Mouse (Mus musculus) limb, embryonic 14.5 days (tissue): ENCODE measurements around the gene Gm10401. TPM values are rescaled to one million over a fixed set of nuclear protein-coding genes. Genes with fewer than 3 reads are reported as not detected.
"Not testable (repeated sequence)": the region's sequence is repeated elsewhere in the genome, so short reads cannot be mapped to it uniquely, and the experiment has no call there.

Source experiments
- ATAC-seq: fragments of 200-750 bp; cut with Nextera tagmentation; 2 replicates; pipeline ENCODE4 v1.8.0; 2017; ENCODE audit warnings: low read depth, moderate number of reproducible peaks, moderate TSS enrichment; ENCODE audit not compliant: low FRiP score
- DNase-seq: peaks from one replicate; pipeline ENCODE4 v3.0.0-alpha.2; 2015; ENCODE audit warnings: low spot score
- H3K27ac ChIP-seq: fragments of 300-500 bp; sonication (generic); replicated peaks from 2 replicates; pipeline ENCODE4 v1.5.1; 2014; ENCODE audit warnings: low read depth, mild to moderate bottlenecking, low read length, moderate library complexity, mixed read lengths
- H3K27me3 ChIP-seq: fragments of 300-500 bp; sonication (generic); 2 replicates; pipeline ENCODE4 v1.6.1; 2014; ENCODE audit warnings: low read length, mixed read lengths; ENCODE audit not compliant: control insufficient read depth, insufficient read depth
- H3K36me3 ChIP-seq: fragments of 300-500 bp; sonication (generic); 2 replicates; pipeline ENCODE4 v1.6.1; 2014; ENCODE audit warnings: mild to moderate bottlenecking, low read length, moderate library complexity, mixed read lengths; ENCODE audit not compliant: control insufficient read depth, insufficient read depth
- H3K4me1 ChIP-seq: fragments of 300-500 bp; sonication (generic); 2 replicates; pipeline ENCODE4 v1.6.1; 2014; ENCODE audit warnings: antibody characterized with exemption, low read length, mixed read lengths; ENCODE audit not compliant: control insufficient read depth, insufficient read depth
- H3K4me2 ChIP-seq: fragments of 300-500 bp; sonication (generic); replicated peaks from 2 replicates; pipeline ENCODE4 v1.6.1; 2014; ENCODE audit warnings: low read depth, mild to moderate bottlenecking, low read length, moderate library complexity; ENCODE audit not compliant: severe bottlenecking
- H3K4me3 ChIP-seq: fragments of 300-500 bp; sonication (generic); replicated peaks from 2 replicates; pipeline ENCODE4 v1.5.1; 2014; ENCODE audit warnings: low read length
- H3K9ac ChIP-seq: fragments of 300-500 bp; sonication (generic); 2 replicates; pipeline ENCODE4 v1.6.1; 2014; ENCODE audit warnings: mild to moderate bottlenecking, low read depth, low read length, moderate library complexity; ENCODE audit not compliant: severe bottlenecking
- H3K9me3 ChIP-seq: fragments of 300-500 bp; sonication (generic); 2 replicates; pipeline ENCODE4 v1.6.1; 2016; ENCODE audit warnings: low read length; ENCODE audit not compliant: control insufficient read depth
- POLR2A ChIP-seq: fragments of 200-500 bp; IDR thresholded peaks from 2 replicates; pipeline ENCODE4 v1.8.0; 2012; ENCODE audit warnings: inconsistent platforms, mild to moderate bottlenecking, moderate library complexity, borderline replicate concordance; ENCODE audit not compliant: insufficient read depth, insufficient read length; ENCODE audit errors: extremely low read depth
- WGBS: fragments of 180-500 bp; shearing (Covaris S2); extraction: QIAGEN DNeasy Blood & Tissue Kit; methylation state at CpG from one replicate; pipeline ENCODE4 v1.1.7; 2014; 5-methylcytosine and 5-hydroxymethylcytosine counted together
- polyA plus RNA-seq, 2 experiments: library from polyadenylated mRNA; depleted of rRNA in 1 of 2; stranded (reverse) in 1 of 2; unstranded in 1 of 2; fragments of >200 nt; fragmentation: Nextera tagmentation in 1 of 2; extraction: Ambion mirVana in 1 of 2; gene quantifications; 2 replicates each; pipeline versions ENCODE4 v1.2.1 to v1.2.3; 2012 to 2014

Gm10401 gene
- polyA plus RNA-seq, 2 experiments, result 63.5 TPM; not detected in 1

- no peak for ATAC-seq
- TF ChIP-seq POLR2A, result no peak
- DNase-seq, result no peak
- H3K4me2 ChIP-seq, result no peak overlapping the region
- H3K27me3 ChIP-seq, result no peaks in the 10 kb centered on the region
- no peak overlapping the region for H3K27ac ChIP-seq
- H3K9ac ChIP-seq, result no peak overlapping the region
- no peak overlapping the region for H3K4me3 ChIP-seq
- peaks cover 34% of the 10 kb centered on the region for H3K36me3 ChIP-seq
- H3K4me1 ChIP-seq, result no peaks in the 10 kb centered on the region
- 94% methylated on average over 13 of the region's 13 CpGs for WGBS
- H3K9me3 ChIP-seq, result no peaks in the 10 kb centered on the region
These were observed 19.4 kb upstream of the Gm10401 start for GRCm38 (mm10) chr5:115117467-115117866.

- Histone ChIP-seq H3K36me3 (peaks cover 34% of the 10 kb centered on the region), H3K9ac (no peak overlapping the region), H3K27me3 (no peaks in the 10 kb centered on the region), H3K4me1 (no peaks in the 10 kb centered on the region), H3K27ac (no peak overlapping the region), H3K4me3 (no peak overlapping the region), H3K9me3 (no peaks in the 10 kb centered on the region), H3K4me2 (no peak overlapping the region)
- no peak for TF ChIP-seq POLR2A
- ATAC-seq (no peak), DNase-seq (no peak)
- WGBS, result 90% methylated on average over 3 of the region's 3 CpGs
These were observed 18.3 kb upstream of the Gm10401 start for GRCm38 (mm10) chr5:115116426-115116825.

- Histone ChIP-seq H3K27me3 (no peaks in the 10 kb centered on the region), H3K9me3 (no peaks in the 10 kb centered on the region), H3K4me2 (no peak overlapping the region), H3K9ac (no peak overlapping the region), H3K27ac (no peak overlapping the region), H3K36me3 (peaks cover 50% of the 10 kb centered on the region), H3K4me1 (no peaks in the 10 kb centered on the region), H3K4me3 (no peak overlapping the region)
- no peak for DNase-seq
- WGBS, result 94% methylated on average over 8 of the region's 8 CpGs
- ATAC-seq, result no peak
- TF ChIP-seq POLR2A, result no peak
These were observed 16.4 kb upstream of the Gm10401 start for GRCm38 (mm10) chr5:115114501-115114900.

DNA sequence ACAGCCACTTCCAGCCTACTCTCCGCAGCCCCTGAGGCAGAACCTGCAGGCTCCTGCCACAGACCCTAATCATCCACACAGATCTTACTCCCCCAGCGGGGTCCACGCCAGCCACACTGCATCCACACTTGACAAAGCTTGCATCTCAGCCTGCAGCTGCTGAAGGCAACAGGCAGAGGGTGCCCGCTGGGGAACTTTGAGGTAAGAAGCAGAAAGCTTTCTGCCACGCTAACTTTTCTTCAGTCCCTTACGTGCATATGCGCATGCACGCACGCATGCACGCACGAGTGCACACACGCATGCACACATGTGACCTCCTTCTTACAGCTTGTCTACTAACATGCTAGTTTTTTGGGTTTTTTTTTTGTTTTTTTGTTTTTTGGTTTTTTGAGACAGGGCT, 15.1 kb upstream of the Gm10401 start:
- H3K27ac ChIP-seq, result no peak overlapping the region
- ATAC-seq (no peak), DNase-seq (no peak)
- TF ChIP-seq POLR2A, result no peak
- peaks cover 50% of the 10 kb centered on the region for H3K36me3 ChIP-seq
- no peaks in the 10 kb centered on the region for H3K27me3 ChIP-seq
- no peaks in the 10 kb centered on the region for H3K4me1 ChIP-seq
- no peaks in the 10 kb centered on the region for H3K9me3 ChIP-seq
- 93% methylated on average over 12 of the region's 12 CpGs for WGBS
- no peak overlapping the region for H3K4me2 ChIP-seq
- no peak overlapping the region for H3K4me3 ChIP-seq
- no peak overlapping the region for H3K9ac ChIP-seq

- Histone ChIP-seq H3K4me3 (no peak overlapping the region), H3K4me1 (no peaks in the 10 kb centered on the region), H3K27ac (no peak overlapping the region), H3K9me3 (no peaks in the 10 kb centered on the region), H3K4me2 (no peak overlapping the region), H3K36me3 (peaks cover 43% of the 10 kb centered on the region), H3K27me3 (no peaks in the 10 kb centered on the region), H3K9ac (no peak overlapping the region)
- TF ChIP-seq POLR2A, result no peak
- DNase-seq, result no peak
- WGBS, result 78% methylated on average over 6 of the region's 8 CpGs
- no peak for ATAC-seq
These were observed 13.1 kb upstream of the Gm10401 start for GRCm38 (mm10) chr5:115111156-115111555.

GRCm38 (mm10) chr5:115103253-115103652, 5.2 kb upstream of the Gm10401 start:
- not testable (repeated sequence) for H3K9ac ChIP-seq, H3K27me3 ChIP-seq, DNase-seq, H3K4me1 ChIP-seq, ATAC-seq, H3K4me2 ChIP-seq, H3K9me3 ChIP-seq, H3K27ac ChIP-seq, H3K4me3 ChIP-seq
- peaks cover 34% of the 10 kb centered on the region for H3K36me3 ChIP-seq
- 97% methylated on average over 23 of the region's 23 CpGs for WGBS
